Mouse (Mus musculus) heart, postnatal 10 days (tissue): Measurements from ENCODE around the gene Pdzrn3. TPM values are rescaled to one million over a fixed set of nuclear protein-coding genes. Genes with fewer than 3 reads are reported as not detected.
A peak's percentile ranks its signal among the peaks of the same experiment; 100 is the strongest.

Source experiments
- DNase-seq, 2 experiments: peaks; one replicate each; pipeline ENCODE4 v3.0.0; 2021
- intact Hi-C: fragments of 180-260 bp; cut with DNase I; formaldehyde crosslinking; loops from one replicate; pipeline ENCODE4 v1.15.1; 2025
- total RNA-seq, 2 experiments: library from RNA; stranded (reverse); gene quantifications; 2 replicates each; pipeline ENCODE4 v1.2.3; 2021

The Pdzrn3 gene
- total RNA-seq, 2 experiments from 2014 or later: 41.4 to 69.5 TPM

GRCm38 (mm10) chr6:101219004-101219403, 158.7 kb downstream of the Pdzrn3 start:
- intact Hi-C loops: no loop called here

GRCm38 (mm10) chr6:101218197-101218596, 159.5 kb downstream of the Pdzrn3 start:
- DNase-seq: no peak
- intact Hi-C loops: no loop called here

More at GRCm38 (mm10) chr6:101219004-101219403, 158.7 kb downstream of the Pdzrn3 start:
- DNase-seq: no peak

- no peak for DNase-seq
- intact Hi-C loops: no loop called here
Measured at GRCm38 (mm10) chr6:101217756-101218155, 159.9 kb downstream of the Pdzrn3 start.

- no peak for DNase-seq
- intact Hi-C loops: no loop called here
Measured at GRCm38 (mm10) chr6:101215436-101215791, 162.3 kb downstream of the Pdzrn3 start.

- intact Hi-C loops: no loop called here
- no peak for DNase-seq
Measured at GRCm38 (mm10) chr6:101214734-101215435, 162.8 kb downstream of the Pdzrn3 start.

DNA sequence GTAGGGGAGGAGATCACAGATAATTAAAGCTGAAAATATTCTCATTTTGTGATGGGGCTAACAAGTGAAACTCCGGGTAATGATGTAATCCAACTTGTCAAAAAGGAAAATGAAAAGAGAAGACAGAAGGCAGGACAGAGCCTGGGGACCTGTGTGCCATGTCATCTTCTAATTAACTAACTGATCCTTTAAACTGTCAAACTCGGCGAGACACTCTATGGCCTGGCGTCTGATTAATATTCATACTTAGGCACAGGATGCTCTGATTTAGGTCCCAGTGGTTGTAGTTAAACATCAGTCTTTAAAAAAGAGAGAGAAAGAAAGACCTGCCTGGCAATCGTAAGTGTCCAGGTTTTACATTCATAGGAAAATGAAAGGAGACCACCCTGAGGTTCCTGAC, 164.6 kb downstream of the Pdzrn3 start:
- intact Hi-C loops: no loop called here
- no peak for DNase-seq

GRCm38 (mm10) chr6:101212086-101212485, 165.6 kb downstream of the Pdzrn3 start:
- no peak for DNase-seq
- intact Hi-C loops: no loop called here

DNA sequence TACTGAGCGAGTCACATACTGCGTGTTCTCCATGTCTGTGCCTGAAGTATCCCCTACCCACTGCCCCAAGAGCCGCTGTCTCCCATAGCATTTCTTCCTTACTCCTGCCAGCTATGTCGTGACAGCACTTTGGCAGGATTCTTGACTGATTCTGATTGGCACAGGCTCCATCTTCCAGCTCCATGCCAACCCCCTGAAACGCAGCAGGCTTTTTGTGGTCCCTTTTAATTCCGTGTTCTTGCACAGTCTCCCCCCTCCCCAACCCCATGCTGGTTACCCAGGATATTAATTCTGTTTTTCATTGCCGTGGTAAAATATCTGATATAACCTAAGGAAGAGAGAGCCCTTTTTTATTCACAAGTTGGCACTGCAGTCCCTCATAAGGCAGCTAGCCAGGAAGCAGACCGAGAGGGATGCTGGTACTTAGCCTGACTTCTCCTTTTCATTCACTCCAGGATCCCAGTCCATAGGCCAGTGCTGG, 166.3 kb downstream of the Pdzrn3 start:
- DNase-seq: no peak
- intact Hi-C loops: no loop called here

- intact Hi-C loops: loop anchor here (10.0 kb wide), 1 partner anchor 524 kb away; the partner anchor contains the start of gene Shq1
- DNase-seq: no peak
Measured at GRCm38 (mm10) chr6:101198943-101199298, 178.8 kb downstream of the Pdzrn3 start.

- DNase-seq: no peak
- intact Hi-C loops: loop anchor here (10.0 kb wide), 1 partner anchor 524 kb away; the partner anchor contains the start of gene Shq1
Measured at GRCm38 (mm10) chr6:101198284-101198942, 179.3 kb downstream of the Pdzrn3 start.

- DNase-seq: peak; percentile 74 to 80
- intact Hi-C loops: loop anchor here (1.0 to 10.0 kb wide), 2 partner anchors 315 to 523 kb away; partner anchors contain the start of gene Shq1
Measured at GRCm38 (mm10) chr6:101197642-101198041, 180.1 kb downstream of the Pdzrn3 start.

DNA sequence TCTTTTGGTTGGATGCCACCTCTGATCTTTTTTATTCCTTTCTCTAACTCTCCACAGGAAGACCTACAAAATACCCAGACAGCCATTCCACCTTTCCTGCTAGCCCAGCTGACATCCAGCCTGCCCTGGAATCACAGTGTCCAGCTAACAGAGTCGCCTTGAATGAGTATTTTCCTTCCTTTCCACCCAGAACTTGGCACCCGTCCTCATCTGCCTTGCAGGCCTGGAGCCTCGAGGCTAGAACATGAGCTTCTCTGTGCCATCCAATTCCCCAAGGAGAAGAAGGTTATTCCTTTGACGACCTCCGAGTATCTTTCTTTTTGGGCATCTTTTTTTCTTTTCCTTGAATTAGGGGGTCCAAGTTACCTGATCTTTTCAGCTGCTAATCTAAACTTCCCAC, 181.8 kb downstream of the Pdzrn3 start:
- intact Hi-C loops: loop anchor here (10.0 kb wide), 1 partner anchor 521 kb away; the partner anchor contains the start of gene Shq1
- no peak for DNase-seq

- DNase-seq: no peak
- intact Hi-C loops: loop anchor here (10.0 kb wide), 1 partner anchor 520 kb away; the partner anchor contains the start of gene Shq1
Measured at GRCm38 (mm10) chr6:101194386-101194925, 183.2 kb downstream of the Pdzrn3 start.

- DNase-seq: peak; percentile 9 to 23
- intact Hi-C loops: loop anchor here (10.0 kb wide), 1 partner anchor 517 kb away; the partner anchor contains the start of gene Shq1
Measured at GRCm38 (mm10) chr6:101191576-101191975, 186.1 kb downstream of the Pdzrn3 start.

GRCm38 (mm10) chr6:101187322-101187721, 190.4 kb downstream of the Pdzrn3 start:
- intact Hi-C loops: no loop called here
- DNase-seq: no peak

GRCm38 (mm10) chr6:101186887-101187286, 190.8 kb downstream of the Pdzrn3 start:
- intact Hi-C loops: no loop called here
- DNase-seq: no peak

- no peak for DNase-seq
- intact Hi-C loops: no loop called here
Measured at GRCm38 (mm10) chr6:101184103-101184785, 193.5 kb downstream of the Pdzrn3 start.

GRCm38 (mm10) chr6:101170699-101171098, 207.0 kb downstream of the Pdzrn3 start:
- no peak for DNase-seq

GRCm38 (mm10) chr6:101153511-101153921, 224.2 kb downstream of the Pdzrn3 start:
- intact Hi-C loops: no loop called here
- DNase-seq: no peak

More at GRCm38 (mm10) chr6:101170699-101171098, 207.0 kb downstream of the Pdzrn3 start:
- intact Hi-C loops: no loop called here

DNA sequence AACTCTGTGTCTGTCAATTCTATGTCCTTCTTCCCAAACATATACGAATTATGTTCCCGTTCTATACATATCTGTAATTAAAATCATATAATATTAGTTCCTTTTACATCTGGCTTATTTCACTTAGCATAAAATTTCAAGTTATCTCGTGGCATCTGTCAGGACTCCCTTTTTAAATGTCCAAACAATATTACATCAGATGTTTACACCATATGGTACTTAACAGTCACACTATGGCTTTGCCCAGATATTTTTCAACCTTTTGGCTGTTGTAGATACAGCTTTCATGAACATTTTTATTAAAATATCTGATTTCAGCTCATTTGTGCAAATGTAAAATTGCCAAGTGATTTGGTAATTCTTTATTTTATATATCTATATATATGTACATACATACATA, 242.3 kb downstream of the Pdzrn3 start:
- intact Hi-C loops: no loop called here
- no peak for DNase-seq

GRCm38 (mm10) chr6:101125396-101125795, 252.3 kb downstream of the Pdzrn3 start:
- intact Hi-C loops: no loop called here
- DNase-seq: no peak
